Mouse (Mus musculus): Measurements from ENCODE around the gene Mocs2.

Gene Mocs2

GRCm38 (mm10) chr13:114817751-114818360, at the start of gene Mocs2:
Mocs2 (plus strand) TSS chr13:114818236.
- DNase-seq: peak; percentile 90

- no peak for DNase-seq
These were observed 26.5 kb upstream of the Mocs2 start for GRCm38 (mm10) chr13:114791511-114791910.

GRCm38 (mm10) chr13:114793250-114794030, 24.6 kb upstream of the Mocs2 start:
- DNase-seq: no peak

- DNase-seq: no peak
These were observed 16.2 kb upstream of the Mocs2 start for GRCm38 (mm10) chr13:114801857-114802256.

DNA sequence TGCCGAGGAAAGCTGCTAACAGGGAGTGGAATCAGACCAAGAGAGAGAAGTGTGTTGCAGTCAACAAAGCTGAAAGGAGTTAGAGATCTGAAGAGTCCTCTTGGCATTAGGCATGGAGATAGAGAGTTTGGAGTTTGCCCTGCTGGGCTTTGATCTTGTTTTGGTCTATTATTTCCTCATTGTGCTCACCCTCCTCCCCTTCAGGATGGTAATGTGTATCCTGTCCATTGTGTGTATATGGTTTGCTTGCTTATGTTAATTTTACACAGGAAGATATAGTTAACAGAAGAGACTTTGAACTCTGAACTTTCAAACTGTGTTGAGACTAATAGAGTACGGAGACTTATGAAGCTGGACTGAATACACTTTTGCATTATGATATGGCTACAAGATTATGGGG, 15.1 kb upstream of the Mocs2 start:
- DNase-seq: no peak

DNA sequence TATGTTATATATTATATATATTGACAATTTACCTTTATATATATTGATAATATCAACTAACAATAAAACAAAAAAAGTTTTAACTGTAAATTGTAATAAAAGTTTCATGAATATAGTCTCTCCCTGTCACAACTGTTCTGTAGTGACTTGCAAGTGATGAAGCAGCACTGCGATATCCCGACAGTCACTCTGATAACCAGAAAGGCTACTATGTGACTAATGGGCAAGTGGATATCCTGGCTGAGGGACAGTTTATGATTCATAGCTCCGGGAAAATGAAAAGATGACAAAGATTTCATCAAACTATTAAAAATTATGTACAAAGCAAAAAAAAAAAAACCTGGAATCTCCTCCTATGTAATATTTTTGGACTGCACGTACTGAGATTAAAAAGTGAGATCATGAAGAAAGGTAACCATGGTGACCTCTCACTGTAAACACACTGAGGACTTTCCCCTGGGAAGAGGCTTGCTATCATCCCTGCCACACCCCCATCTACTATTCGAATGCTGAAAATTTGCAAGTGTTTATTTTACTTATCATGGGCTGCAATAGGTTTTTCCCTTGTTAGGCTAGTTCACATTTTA, 8.3 kb upstream of the Mocs2 start:
- no peak for DNase-seq

- no peak for DNase-seq
These were observed 477 bp downstream of the Mocs2 start for GRCm38 (mm10) chr13:114818513-114818912.

DNA sequence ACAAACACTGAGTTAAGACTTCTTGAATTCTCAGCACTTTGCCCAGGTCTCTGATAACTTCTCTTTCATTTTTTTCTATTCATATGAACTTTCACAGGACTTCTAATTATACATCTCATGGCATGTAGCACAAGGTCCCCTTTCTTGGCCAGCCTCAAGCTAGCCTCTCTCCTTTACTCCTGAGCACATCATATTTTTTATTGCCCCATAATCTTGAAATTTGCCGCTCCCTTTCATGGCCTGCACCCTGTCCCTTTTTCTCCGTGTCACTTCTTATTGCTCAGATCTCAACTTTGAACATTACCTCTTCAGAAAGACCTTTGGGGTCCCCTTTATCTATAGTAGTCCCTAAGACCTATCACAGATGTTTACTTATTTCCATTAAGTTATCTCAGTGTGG, 4.8 kb downstream of the Mocs2 start:
- no peak for DNase-seq

DNA sequence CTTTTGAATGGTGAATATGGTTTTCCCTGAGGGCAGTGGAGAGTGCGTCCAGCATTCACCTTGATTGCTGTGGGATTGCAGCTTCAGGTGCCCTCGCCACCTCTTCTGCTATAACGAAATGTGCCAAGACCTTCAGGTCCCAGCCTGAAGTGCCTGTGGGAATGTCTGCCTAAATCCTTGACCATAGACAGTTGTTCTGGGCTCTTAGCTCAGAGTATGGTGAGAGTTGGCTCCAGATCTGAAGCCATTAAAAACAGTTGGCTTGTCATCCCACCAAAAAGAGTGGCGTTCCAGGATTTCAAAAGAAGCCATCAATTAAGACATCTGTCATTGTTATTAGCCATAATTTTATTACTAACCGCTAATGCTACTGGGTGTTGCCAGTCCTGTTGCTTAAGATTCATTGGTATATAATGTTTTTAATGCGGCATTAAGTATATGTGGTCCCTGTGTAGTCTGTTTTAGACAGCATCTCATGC, 7.4 kb downstream of the Mocs2 start:
- DNase-seq: no peak

- DNase-seq: no peak
These were observed 13.4 kb downstream of the Mocs2 start for GRCm38 (mm10) chr13:114831367-114831833.

DNA sequence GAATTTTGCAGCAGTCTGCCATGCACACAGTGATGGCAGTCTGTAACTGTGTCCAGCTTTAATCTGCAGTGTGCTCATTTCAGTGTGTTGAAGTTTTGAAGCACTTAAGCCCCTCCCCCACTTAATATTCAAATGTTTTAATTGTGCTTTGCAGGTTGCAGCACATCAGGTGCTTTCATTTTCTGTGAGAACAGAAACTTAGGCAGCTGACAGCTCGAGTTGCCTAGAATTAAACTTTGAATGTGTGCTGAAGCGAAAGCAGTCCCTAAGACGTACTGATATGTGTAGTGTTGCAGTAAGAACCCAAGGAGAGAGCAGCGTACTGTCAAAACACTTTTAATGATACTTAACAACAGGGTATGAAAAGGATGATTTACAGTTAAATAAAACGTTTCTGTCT, 14.7 kb downstream of the Mocs2 start:
- no peak for DNase-seq

DNA sequence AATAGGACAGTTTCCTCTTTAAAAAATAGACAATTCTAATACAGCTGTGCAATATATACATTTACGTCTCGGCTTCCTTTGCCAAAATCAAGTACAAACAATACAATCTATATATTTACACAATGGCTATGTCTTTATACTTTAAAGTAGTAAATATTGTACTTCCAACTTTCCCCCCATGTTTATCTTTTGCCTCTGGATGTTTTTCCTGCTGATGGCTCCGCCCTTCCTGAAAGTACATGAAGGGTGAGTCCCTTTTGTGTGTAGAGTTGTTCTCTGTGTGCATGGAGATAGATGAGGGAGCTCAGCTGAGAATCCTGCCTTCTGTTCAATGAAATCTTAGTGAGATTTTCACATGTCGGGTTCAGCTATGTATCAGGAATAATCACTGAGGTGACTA, 15.3 kb downstream of the Mocs2 start:
- DNase-seq: no peak

GRCm38 (mm10) chr13:114834580-114834979, 16.5 kb downstream of the Mocs2 start:
- DNase-seq: no peak

DNA sequence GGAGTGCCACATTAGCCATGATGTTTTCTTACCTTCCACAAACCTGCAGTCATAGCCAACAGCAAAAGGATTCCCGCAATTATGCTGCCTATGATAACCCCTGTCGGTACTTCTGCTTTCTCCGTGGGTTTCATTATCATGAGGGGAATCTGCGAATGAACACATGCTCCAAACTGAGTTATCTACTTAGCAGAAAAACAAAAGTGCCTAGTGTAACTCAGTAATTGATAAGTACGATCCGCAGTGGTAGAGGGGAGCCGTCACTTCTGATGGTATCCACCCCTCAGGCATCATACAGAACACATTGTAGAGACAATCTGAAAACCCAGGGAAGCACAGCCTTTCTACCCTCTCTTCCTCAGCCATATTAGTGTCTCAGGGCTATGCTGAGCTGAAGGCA, 19.0 kb downstream of the Mocs2 start:
- no peak for DNase-seq

DNA sequence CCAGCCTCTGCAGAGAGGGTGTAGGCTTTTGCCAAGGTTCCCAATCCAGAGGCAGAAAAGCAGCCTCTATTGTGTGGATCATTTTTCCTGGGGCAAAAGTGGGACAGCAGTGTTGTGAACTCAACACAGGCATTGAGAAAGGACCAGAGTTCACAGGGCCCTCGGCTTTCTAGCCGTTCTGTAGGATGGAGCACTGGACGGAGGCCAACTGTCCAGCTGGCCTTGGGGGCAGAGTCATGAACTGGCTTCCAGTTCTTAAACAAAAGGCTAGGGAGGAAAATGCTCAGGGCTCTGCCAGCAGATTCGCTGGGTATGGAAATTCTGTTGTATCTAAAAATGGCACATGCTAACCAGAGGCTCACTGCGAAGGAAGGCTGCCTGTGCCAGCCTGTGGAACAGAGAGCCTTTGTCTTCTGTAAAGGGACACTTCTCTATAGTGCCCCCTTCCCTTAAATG, 20.5 kb downstream of the Mocs2 start:
- no peak for DNase-seq

DNA sequence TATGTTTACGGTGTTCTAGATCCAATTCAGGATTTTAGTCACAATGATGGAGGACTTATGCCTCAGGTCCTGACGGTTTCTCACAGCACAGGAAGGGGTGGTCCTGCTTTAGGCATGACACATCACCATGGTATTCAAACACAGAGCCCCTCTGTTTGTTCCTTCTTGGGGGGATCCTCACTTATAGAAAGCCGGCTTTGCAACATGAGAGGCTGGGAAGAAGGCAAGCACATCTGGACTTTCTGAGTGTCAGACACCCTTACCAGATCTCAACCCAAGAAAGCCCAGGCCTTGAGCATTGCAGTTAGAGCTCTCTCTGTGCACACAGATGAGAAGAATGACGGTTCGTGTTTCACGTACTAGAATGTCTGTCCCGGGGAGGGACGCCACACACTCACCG, 21.1 kb downstream of the Mocs2 start:
- no peak for DNase-seq

DNA sequence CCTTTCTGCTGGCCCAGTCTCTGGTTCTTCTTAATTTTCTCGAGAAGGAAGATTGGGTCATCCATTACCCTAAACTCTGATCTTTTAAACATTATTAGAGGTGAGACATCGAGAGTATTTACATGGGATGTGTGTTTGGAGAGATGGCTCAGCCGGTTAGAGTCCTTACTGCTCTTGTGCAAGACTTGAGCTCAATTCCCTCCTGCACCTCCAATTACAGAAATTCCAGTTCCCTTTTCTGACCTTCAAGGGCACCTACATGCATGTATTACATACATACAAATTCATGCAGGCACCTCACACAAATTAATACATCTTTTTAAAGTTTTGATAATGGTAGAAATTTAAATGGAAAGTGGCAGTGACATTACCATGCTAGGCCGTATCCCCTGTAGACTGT, 22.5 kb downstream of the Mocs2 start:
- DNase-seq: no peak

DNA sequence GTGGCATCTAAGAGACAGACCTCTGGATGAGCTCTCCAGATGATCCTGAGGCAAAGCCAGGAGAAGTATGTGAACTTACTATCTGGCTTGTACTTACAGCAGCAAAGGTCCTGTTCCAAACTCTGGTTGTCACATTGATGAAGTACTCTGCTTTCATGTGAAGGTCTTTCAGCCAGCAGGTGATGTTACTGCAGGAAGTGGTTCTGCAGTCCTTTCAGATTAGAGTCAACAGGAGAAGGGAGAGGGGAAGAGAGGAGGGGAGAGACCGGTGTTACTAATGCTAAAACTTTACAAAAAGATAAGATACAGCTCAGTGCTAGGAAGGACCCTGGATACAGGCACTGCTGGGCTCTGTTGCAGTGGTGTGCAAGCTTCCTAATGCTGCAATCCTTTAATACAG, 25.3 kb downstream of the Mocs2 start:
- no peak for DNase-seq

- DNase-seq: peak in 1 of 2 experiments; percentile 31
These were observed 27.8 kb downstream of the Mocs2 start for GRCm38 (mm10) chr13:114845804-114846203.

- no peak for DNase-seq
These were observed 30.9 kb downstream of the Mocs2 start for GRCm38 (mm10) chr13:114848945-114849344.

DNA sequence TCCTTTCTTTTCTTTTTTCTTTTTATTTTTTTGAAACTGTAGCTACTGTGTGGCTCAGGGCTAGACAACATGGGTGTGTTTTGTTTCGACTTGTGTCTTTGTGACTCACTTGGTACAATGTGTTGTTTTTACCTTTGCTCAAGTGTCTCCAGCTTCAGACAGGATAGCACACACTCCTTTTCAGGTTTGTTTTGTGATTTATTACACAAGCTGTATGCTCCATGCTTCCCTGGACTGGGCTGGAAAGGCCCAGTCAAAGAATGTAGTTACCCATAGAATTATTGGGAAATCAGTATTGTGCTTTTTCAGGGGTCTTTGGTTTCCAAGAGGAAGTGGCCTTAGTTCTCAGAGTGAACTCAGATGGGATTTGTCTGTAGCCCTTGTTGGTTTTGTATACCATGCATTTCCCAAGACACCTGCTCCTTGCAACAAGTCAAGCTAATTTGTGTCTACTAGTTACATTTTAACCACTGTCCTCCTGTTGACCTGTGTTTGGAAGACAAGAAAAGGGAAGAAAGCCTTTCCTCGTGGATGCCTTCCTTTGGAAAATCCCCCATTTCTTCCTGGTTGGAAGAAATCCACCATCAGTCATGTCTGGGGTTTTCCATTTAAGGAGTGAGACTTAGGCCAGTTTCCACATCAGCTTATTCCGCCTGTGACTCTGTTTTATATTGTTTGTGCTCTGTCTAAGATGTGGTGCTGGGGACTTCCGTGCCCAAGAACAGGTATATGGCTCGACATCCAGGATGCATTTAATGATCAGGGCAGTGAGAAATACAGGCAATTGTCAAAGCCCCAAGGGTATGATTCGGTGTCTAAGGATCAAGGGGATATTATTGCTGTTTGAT, 34.5 kb downstream of the Mocs2 start:
- no peak for DNase-seq

GRCm38 (mm10) chr13:114853152-114853551, 35.1 kb downstream of the Mocs2 start:
- DNase-seq: no peak

DNA sequence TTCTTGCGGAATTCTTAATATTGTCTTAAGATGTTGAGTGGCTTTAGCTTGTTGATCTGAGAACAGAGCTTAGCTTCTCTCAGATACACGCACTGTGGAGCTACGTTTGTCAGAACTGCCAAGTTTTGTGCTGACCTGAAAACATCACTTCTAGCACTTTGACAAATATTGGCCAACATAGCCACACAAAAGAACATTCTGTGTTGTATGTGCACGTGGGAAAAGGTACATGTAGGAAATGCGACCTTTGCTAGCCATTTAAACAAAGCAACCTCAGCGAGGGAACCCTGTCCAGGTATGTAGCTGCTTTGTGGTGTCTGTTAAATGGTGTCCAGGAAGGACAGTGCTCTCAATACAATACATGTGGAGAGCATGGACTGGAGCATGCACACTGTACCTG, 36.0 kb downstream of the Mocs2 start:
- no peak for DNase-seq

All from thymus, adult 18-20 months (tissue).